Mouse (Mus musculus): ENCODE results near the gene Ccdc159. TPM values are rescaled to one million over a fixed set of nuclear protein-coding genes. Genes with fewer than 3 reads are reported as not detected.

Ccdc159 gene
- total and polyA plus RNA-seq, 3 experiments = 3.0 to 4.9 (median 3.4) TPM

DNA sequence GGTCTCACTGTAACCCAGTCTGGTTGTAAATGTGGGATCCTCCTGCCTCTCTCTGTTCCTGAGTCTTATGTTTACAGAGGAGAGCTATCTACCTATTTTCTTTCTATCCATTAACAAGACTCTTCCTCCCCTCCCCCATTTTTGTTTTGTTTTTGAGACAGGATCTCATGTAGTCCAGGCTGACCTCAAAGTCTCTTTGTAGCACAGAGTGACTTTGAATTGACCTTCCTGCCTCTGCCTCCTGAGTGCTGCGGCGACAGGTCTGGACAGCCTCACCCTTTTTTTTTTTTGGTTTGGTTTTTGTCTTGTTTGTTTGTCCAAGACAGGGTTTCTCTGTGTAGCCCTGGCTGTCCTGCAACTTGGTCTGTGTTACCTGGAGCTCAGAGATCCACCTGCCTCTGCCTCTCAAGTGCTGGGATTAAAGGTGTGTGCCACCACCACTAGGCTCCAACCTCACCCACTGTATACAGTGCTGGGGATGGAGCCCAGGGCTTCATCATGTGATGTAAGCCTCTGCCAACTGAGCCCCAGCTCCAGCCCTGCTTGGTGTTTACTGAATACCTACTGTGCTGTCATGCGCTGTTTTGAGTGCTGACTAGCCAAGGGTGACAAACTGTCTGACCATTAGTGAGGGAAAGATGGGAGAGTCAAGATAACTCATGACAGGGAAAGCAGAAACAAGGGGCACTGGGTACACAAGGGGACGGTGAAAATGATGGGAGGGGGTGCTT, 51.3 kb downstream of the Ccdc159 start:
- Histone ChIP-seq H3K36me3 (ENCODE audit: control insufficient read depth, insufficient read depth, low read length) (no peaks in the 10 kb centered on the region), H3K4me1 (ENCODE audit: control insufficient read depth, insufficient read depth, low read length) (no peaks in the 10 kb centered on the region), H3K9ac (ENCODE audit: low read depth, low read length) (no peak overlapping the region), H3K27me3 (ENCODE audit: control insufficient read depth, insufficient read depth, low read length) (no peaks in the 10 kb centered on the region), H3K27ac (no peak overlapping the region), H3K4me3 (no peak overlapping the region), H3K79me2 (replicated peaks; ENCODE audit: control insufficient read depth, insufficient read depth, low read length) (no peaks in the 10 kb centered on the region)
- TF ChIP-seq EP300 (IDR thresholded peaks at IDR 0.05; ENCODE audit: insufficient read depth, low read depth, low read length) (no peak), POLR2A (IDR thresholded peaks at IDR 0.05; ENCODE audit: insufficient read depth, low read depth, low read length) (no peak), CTCF (IDR thresholded peaks at IDR 0.05) (no peak)
- intact Hi-C loops (cut with DNase I) = loop anchor here (2.0 kb wide), 1 partner anchor 164 kb away; no protein-coding TSS in a partner anchor
- 81% methylated on average over 4 of the region's 4 CpGs for WGBS
- no peak for DNase-seq

DNA sequence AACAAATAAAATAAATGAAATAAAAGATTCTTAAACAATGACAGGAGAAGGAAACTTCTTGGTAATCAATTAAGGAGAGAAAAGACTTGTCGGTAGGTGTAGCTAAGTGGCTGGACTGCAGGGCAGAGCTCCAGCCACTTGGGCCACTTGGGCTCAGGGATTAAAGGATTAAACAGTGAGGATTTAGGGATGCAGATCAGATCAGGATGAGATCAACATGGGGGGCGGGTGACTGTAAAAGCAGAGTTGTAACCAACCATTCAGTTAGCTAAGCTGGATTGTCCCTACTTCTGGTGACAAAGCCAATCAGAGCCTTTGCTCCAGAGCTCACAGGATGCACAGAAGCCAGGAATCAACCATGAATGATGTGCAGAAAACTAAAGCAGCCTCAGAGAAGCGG, 56.6 kb downstream of the Ccdc159 start:
- TF ChIP-seq EP300 (IDR thresholded peaks at IDR 0.05; ENCODE audit: insufficient read depth, low read depth, low read length) = no peak
- no peak for TF ChIP-seq POLR2A (IDR thresholded peaks at IDR 0.05; ENCODE audit: insufficient read depth, low read depth, low read length)
- TF ChIP-seq CTCF (IDR thresholded peaks at IDR 0.05) = no peak
- Histone ChIP-seq H3K27ac (no peak overlapping the region), H3K4me1 (ENCODE audit: control insufficient read depth, insufficient read depth, low read length) (no peaks in the 10 kb centered on the region), H3K27me3 (ENCODE audit: control insufficient read depth, insufficient read depth, low read length) (0 out of 2 replicates have a peak, but pooled peaks cover 3% of the 10 kb centered on the region), H3K4me3 (no peak overlapping the region), H3K79me2 (replicated peaks; ENCODE audit: control insufficient read depth, insufficient read depth, low read length) (no peaks in the 10 kb centered on the region), H3K36me3 (ENCODE audit: control insufficient read depth, insufficient read depth, low read length) (no peaks in the 10 kb centered on the region), H3K9ac (ENCODE audit: low read depth, low read length) (no peak overlapping the region)
- intact Hi-C loops (cut with DNase I) = no loop called here
- no peak for DNase-seq
- WGBS = 36% methylated on average over 3 of the region's 3 CpGs

Other genes with a start within 250 kb of the Ccdc159 start
- gene Ldlr, start 204.0 kb upstream of the Ccdc159 start, total RNA-seq (2021) = 1 to 10 TPM; 3.4 to 4.2 TPM
- 7.2 and 10.2 TPM in 2 replicates for gene Ldlr, start 204.0 kb upstream of the Ccdc159 start, polyA plus RNA-seq (2012; rRNA removed)
- 1 to 10 TPM; 5.1 to 6.8 TPM for gene Spc24, start 167.2 kb upstream of the Ccdc159 start, total RNA-seq (2021)
- 6.0 and 6.2 TPM in 2 replicates for gene Spc24, start 167.2 kb upstream of the Ccdc159 start, polyA plus RNA-seq (2012; rRNA removed)
- 10 to 100 TPM; 57.3 to 62.9 TPM for gene Kank2, start 128.7 kb upstream of the Ccdc159 start, total RNA-seq (2021)
- gene Kank2, start 128.7 kb upstream of the Ccdc159 start, polyA plus RNA-seq (2012; rRNA removed) = 45.3 and 52.7 TPM in 2 replicates
- gene Angptl8, start 92.0 kb upstream of the Ccdc159 start, total RNA-seq (2021) = not detected
- gene Angptl8, start 92.0 kb upstream of the Ccdc159 start, polyA plus RNA-seq (2012; rRNA removed) = 0.41 and 2.4 TPM in 2 replicates
- 10 to 100 TPM; 25.9 to 33.8 TPM for gene Dock6, start 74.8 kb upstream of the Ccdc159 start, total RNA-seq (2021)
- gene Dock6, start 74.8 kb upstream of the Ccdc159 start, polyA plus RNA-seq (2012; rRNA removed) = 87.9 and 92.7 TPM in 2 replicates
- 10 to 100 TPM; 12.4 to 13.5 TPM for gene Rab3d, start 9.3 kb upstream of the Ccdc159 start, total RNA-seq (2021)
- gene Rab3d, start 9.3 kb upstream of the Ccdc159 start, polyA plus RNA-seq (2012; rRNA removed) = 22.8 and 27.6 TPM in 2 replicates
- 10 to 100 TPM; 65.5 to 71.8 TPM for gene Tmem205, start 85 bp downstream of the Ccdc159 start, total RNA-seq (2021)
- gene Tmem205, start 85 bp downstream of the Ccdc159 start, polyA plus RNA-seq (2012; rRNA removed) = 96.1 and 129 TPM in 2 replicates
- 1 to 10 TPM; 2.5 to 2.6 TPM for gene Plppr2, start 9.6 kb downstream of the Ccdc159 start, total RNA-seq (2021)
- 5.3 and 7.5 TPM in 2 replicates for gene Plppr2, start 9.6 kb downstream of the Ccdc159 start, polyA plus RNA-seq (2012; rRNA removed)
- gene Swsap1, start 28.3 kb downstream of the Ccdc159 start, total RNA-seq (2021) = 1 to 10 TPM; 6.5 to 7.4 TPM
- gene Swsap1, start 28.3 kb downstream of the Ccdc159 start, polyA plus RNA-seq (2012; rRNA removed) = 4.6 and 6.2 TPM in 2 replicates
- 1 to 10 TPM; 1.1 to 1.4 TPM for gene Epor, start 36.0 kb downstream of the Ccdc159 start, total RNA-seq (2021)
- 2.1 and 2.5 TPM in 2 replicates for gene Epor, start 36.0 kb downstream of the Ccdc159 start, polyA plus RNA-seq (2012; rRNA removed)
- 1 to 10 TPM; 4.2 to 4.8 TPM for gene Rgl3, start 62.0 kb downstream of the Ccdc159 start, total RNA-seq (2021)
- 12.7 and 13.9 TPM in 2 replicates for gene Rgl3, start 62.0 kb downstream of the Ccdc159 start, polyA plus RNA-seq (2012; rRNA removed)
- under 1 TPM in 1 of 2 experiments, not detected in 1; 0.09 TPM for gene Ccdc151, start 75.2 kb downstream of the Ccdc159 start, total RNA-seq (2021)
- gene Ccdc151, start 75.2 kb downstream of the Ccdc159 start, polyA plus RNA-seq (2012; rRNA removed) = 0.21 TPM in 1 of 2 replicates, not detected in the other
- gene Prkcsh, start 75.3 kb downstream of the Ccdc159 start, total RNA-seq (2021) = 10 to 100 TPM; 61.5 to 67.5 TPM
- 42.5 and 46.2 TPM in 2 replicates for gene Prkcsh, start 75.3 kb downstream of the Ccdc159 start, polyA plus RNA-seq (2012; rRNA removed)
- under 1 TPM; 0.08 to 0.09 TPM for gene Elavl3, start 124.6 kb downstream of the Ccdc159 start, total RNA-seq (2021)
- 0.09 and 0.10 TPM in 2 replicates for gene Elavl3, start 124.6 kb downstream of the Ccdc159 start, polyA plus RNA-seq (2012; rRNA removed)
- gene Gm49318, start 143.8 kb downstream of the Ccdc159 start, total RNA-seq (2021) = under 1 TPM in 1 of 2 experiments, not detected in 1; 0.52 TPM
- not detected in 2 replicates for gene Gm49318, start 143.8 kb downstream of the Ccdc159 start, polyA plus RNA-seq (2012; rRNA removed)
- 1 to 10 TPM; 3.8 to 4.7 TPM for gene Zfp653, start 143.9 kb downstream of the Ccdc159 start, total RNA-seq (2021)
- 8.7 and 9.5 TPM in 2 replicates for gene Zfp653, start 143.9 kb downstream of the Ccdc159 start, polyA plus RNA-seq (2012; rRNA removed)
- 100 to 1,000 TPM in 1 of 2 experiments, 10 to 100 TPM in 1; 92.5 to 106 TPM for gene Ecsit, start 158.0 kb downstream of the Ccdc159 start, total RNA-seq (2021)
- gene Ecsit, start 158.0 kb downstream of the Ccdc159 start, polyA plus RNA-seq (2012; rRNA removed) = 166 and 169 TPM in 2 replicates
- gene Cnn1, start 171.7 kb downstream of the Ccdc159 start, total RNA-seq (2021) = 1 to 10 TPM; 8.4 to 8.6 TPM
- 15.4 and 26.5 TPM in 2 replicates for gene Cnn1, start 171.7 kb downstream of the Ccdc159 start, polyA plus RNA-seq (2012; rRNA removed)
- gene Elof1, start 189.7 kb downstream of the Ccdc159 start, total RNA-seq (2021) = 10 to 100 TPM; 34.6 to 42.6 TPM
- gene Elof1, start 189.7 kb downstream of the Ccdc159 start, polyA plus RNA-seq (2012; rRNA removed) = 62.6 and 67.0 TPM in 2 replicates
- 1 to 10 TPM; 1.6 to 2.4 TPM for gene Acp5, start 208.2 kb downstream of the Ccdc159 start, total RNA-seq (2021)
- gene Acp5, start 208.2 kb downstream of the Ccdc159 start, polyA plus RNA-seq (2012; rRNA removed) = 7.7 and 20.8 TPM in 2 replicates
- gene Pigyl, start 229.4 kb downstream of the Ccdc159 start, total RNA-seq (2021) = 10 to 100 TPM; 42.9 to 56.5 TPM
- gene Pigyl, start 229.4 kb downstream of the Ccdc159 start, polyA plus RNA-seq (2012; rRNA removed) = 54.5 and 55.4 TPM in 2 replicates

Measured in heart, adult 2 months (tissue).